Mouse (Mus musculus): ENCODE results near the gene Dnase2a. TPM values are rescaled to one million over a fixed set of nuclear protein-coding genes. Genes with fewer than 3 reads are reported as not detected.

The Dnase2a gene
- total RNA-seq, 4 experiments from 2014 or later: 5.0 to 12.2 (median 7.1) TPM

GRCm38 (mm10) chr8:84969241-84970134 lies 61.1 kb downstream of the Dnase2a start, which contains the start of the genes Gm49661, Prdx2 and Rnaseh2a:
Gene Gm49661 (minus strand): TSS chr8:84969433.
Gene Prdx2 (plus strand): TSS chr8:84969587.
Gene Rnaseh2a (minus strand): TSS chr8:84969767.
- peak; percentile 51 to 56 for DNase-seq (ENCODE audit: low spot score in 2 of 2)

GRCm38 (mm10) chr8:84970135-84970790 lies 61.9 kb downstream of the Dnase2a start:
- DNase-seq (ENCODE audit: low spot score in 2 of 2): no peak

GRCm38 (mm10) chr8:84970913-84971312 lies 62.6 kb downstream of the Dnase2a start:
- no peak for DNase-seq (ENCODE audit: low spot score in 2 of 2)

Small RNA genes within 50 kb of the gene (microRNA-seq; reads per million reads assigned to microRNA genes)
- gene Gm24197 (0 to 0.22 reads per million in 2 experiments), gene Mir7069 (7.9 to 17.7 reads per million in 2 experiments)

Other genes with a start within 250 kb of the Dnase2a start
- 10 to 100 TPM in 2 of 4 experiments, 1 to 10 TPM in 2; 5.9 to 15.8 (median 8.9) TPM for gene Ier2, start 245.7 kb upstream of the Dnase2a start, total RNA-seq (2022)
- 100 to 1,000 TPM; 101 to 105 (median 103) TPM for gene Trmt1, start 222.3 kb upstream of the Dnase2a start, total RNA-seq (2022)
- 10 to 100 TPM; 88.5 to 97.6 (median 93.9) TPM for gene Nacc1, start 220.7 kb upstream of the Dnase2a start, total RNA-seq (2022)
- gene Lyl1, start 207.1 kb upstream of the Dnase2a start, total RNA-seq (2022): 1 to 10 TPM; 2.2 to 4.5 (median 3.4) TPM
- gene G430095P16Rik, start 185.6 kb upstream of the Dnase2a start, total RNA-seq (2022): under 1 TPM in 1 of 4 experiments, not detected in 3; 0.55 TPM
- gene Nfix, start 108.2 kb upstream of the Dnase2a start, total RNA-seq (2022): 100 to 1,000 TPM; 352 to 438 (median 370) TPM
- 1 to 10 TPM; 8.4 to 9.7 (median 8.9) TPM for gene Dand5, start 85.7 kb upstream of the Dnase2a start, total RNA-seq (2022)
- 10 to 100 TPM; 23.3 to 28.4 (median 24.7) TPM for gene Gadd45gip1, start 77.0 kb upstream of the Dnase2a start, total RNA-seq (2022)
- gene Rad23a, start 67.9 kb upstream of the Dnase2a start, total RNA-seq (2022): 10 to 100 TPM; 72.4 to 90.1 (median 79.4) TPM
- 100 to 1,000 TPM; 333 to 426 (median 383) TPM for gene Calr, start 61.6 kb upstream of the Dnase2a start, total RNA-seq (2022)
- 10 to 100 TPM; 39.6 to 48.5 (median 43.7) TPM for gene Farsa, start 51.6 kb upstream of the Dnase2a start, total RNA-seq (2022)
- 1 to 10 TPM; 6.3 to 8.0 (median 6.8) TPM for gene Syce2, start 36.4 kb upstream of the Dnase2a start, total RNA-seq (2022)
- 10 to 100 TPM; 29.8 to 43.0 (median 36.5) TPM for gene Gcdh, start 14.6 kb upstream of the Dnase2a start, total RNA-seq (2022)
- gene Klf1, start 6.6 kb upstream of the Dnase2a start, total RNA-seq (2022): not detected
- gene Mast1, start 28.8 kb downstream of the Dnase2a start, total RNA-seq (2022): 10 to 100 TPM; 69.1 to 76.7 (median 74.1) TPM
- 1 to 10 TPM; 1.2 to 1.5 (median 1.3) TPM for gene Rtbdn, start 38.4 kb downstream of the Dnase2a start, total RNA-seq (2022)
- 1 to 10 TPM in 1 of 4 experiments, not detected in 3; 1.8 TPM for gene Gm49661, start 60.9 kb downstream of the Dnase2a start, total RNA-seq (2022)
- gene Prdx2, start 61.0 kb downstream of the Dnase2a start, total RNA-seq (2022): 100 to 1,000 TPM; 328 to 384 (median 347) TPM
- gene Rnaseh2a, start 61.2 kb downstream of the Dnase2a start, total RNA-seq (2022): 10 to 100 TPM; 45.9 to 60.0 (median 49.6) TPM
- 10 to 100 TPM; 39.3 to 88.9 (median 65.7) TPM for gene Junb, start 70.2 kb downstream of the Dnase2a start, total RNA-seq (2022)
- 10 to 100 TPM in 2 of 4 experiments, 1 to 10 TPM in 2; 9.0 to 13.0 (median 10.3) TPM for gene Hook2, start 82.0 kb downstream of the Dnase2a start, total RNA-seq (2022)
- not detected for gene Best2, start 106.0 kb downstream of the Dnase2a start, total RNA-seq (2022)
- gene Asna1, start 116.7 kb downstream of the Dnase2a start, total RNA-seq (2022): 100 to 1,000 TPM; 126 to 130 (median 127) TPM
- gene Trir, start 118.3 kb downstream of the Dnase2a start, total RNA-seq (2022): 100 to 1,000 TPM; 100 to 127 (median 115) TPM
- 100 to 1,000 TPM; 134 to 186 (median 156) TPM for gene Tnpo2, start 128.4 kb downstream of the Dnase2a start, total RNA-seq (2022)
- 10 to 100 TPM; 20.1 to 22.0 (median 21.1) TPM for gene Fbxw9, start 151.5 kb downstream of the Dnase2a start, total RNA-seq (2022)
- not detected for gene Gm5741, start 159.4 kb downstream of the Dnase2a start, total RNA-seq (2022)
- gene Dhps, start 163.2 kb downstream of the Dnase2a start, total RNA-seq (2022): 10 to 100 TPM; 63.5 to 75.3 (median 64.9) TPM
- gene Wdr83os, start 172.2 kb downstream of the Dnase2a start, total RNA-seq (2022): 10 to 100 TPM; 51.1 to 64.5 (median 59.6) TPM
- gene Wdr83, start 172.7 kb downstream of the Dnase2a start, total RNA-seq (2022): 10 to 100 TPM; 20.0 to 35.2 (median 26.5) TPM
- 10 to 100 TPM; 33.3 to 74.2 (median 49.2) TPM for gene Man2b1, start 174.7 kb downstream of the Dnase2a start, total RNA-seq (2022)
- 10 to 100 TPM in 1 of 4 experiments, 1 to 10 TPM in 3; 6.5 to 10.2 (median 8.2) TPM for gene Zfp791, start 214.5 kb downstream of the Dnase2a start, total RNA-seq (2022)
- gene Cks1brt, start 243.4 kb downstream of the Dnase2a start, total RNA-seq (2022): not detected